Mouse (Mus musculus) brain, embryonic 14.5 days (tissue): ENCODE measurements at regions not wholly inside any gene's neighbourhood (a gene's known extent, or its start where the extent isn't known, plus 50 kb on each side); places are given as distances from the start of the nearest gene placed in this dataset.

Experiments used
- CTCF ChIP-seq: fragments of 200-500 bp; IDR thresholded peaks from 2 replicates; pipeline ENCODE4 v1.5.1; 2012; ENCODE audit warnings: inconsistent platforms, mild to moderate bottlenecking, moderate library complexity, borderline replicate concordance; ENCODE audit not compliant: insufficient read depth, insufficient read length; ENCODE audit errors: extremely low read depth
- POLR2A ChIP-seq: fragments of 200-500 bp; IDR thresholded peaks from 2 replicates; pipeline ENCODE4 v1.6.1; 2012; ENCODE audit warnings: mild to moderate bottlenecking, inconsistent platforms, borderline replicate concordance; ENCODE audit not compliant: poor library complexity, insufficient read depth, insufficient read length, severe bottlenecking; ENCODE audit errors: extremely low read depth

- TF ChIP-seq CTCF (no peak), POLR2A (no peak)
Observed at GRCm38 (mm10) chr8:26594369-26594920, 382.7 kb upstream of the Zfp703 start.
